Mouse (Mus musculus) liver, postnatal 0 days (tissue): ENCODE data around the gene Itsn2. TPM values are rescaled to one million over a fixed set of nuclear protein-coding genes. Genes with fewer than 3 reads are reported as not detected.

Experiments
- ATAC-seq: fragments of 200-750 bp; cut with Nextera tagmentation; 2 replicates; pipeline ENCODE4 v1.8.0; 2017; ENCODE audit warnings: mild to moderate bottlenecking, moderate library complexity
- DNase-seq: peaks from one replicate; pipeline ENCODE4 v3.0.0-alpha.2; 2016
- H3K27ac ChIP-seq: fragments of 300-500 bp; sonication (generic); 2 replicates; pipeline ENCODE4 v1.5.1; 2014; ENCODE audit warnings: antibody characterized with exemption, moderate library complexity, mild to moderate bottlenecking, low read depth
- H3K27me3 ChIP-seq: fragments of 300-500 bp; sonication (generic); 2 replicates; pipeline ENCODE4 v1.6.1; 2014; ENCODE audit warnings: low read length, control low read depth, mixed read lengths; ENCODE audit not compliant: insufficient read depth
- H3K36me3 ChIP-seq: fragments of 300-500 bp; sonication (generic); replicated peaks from 2 replicates; pipeline ENCODE4 v1.6.1; 2014; ENCODE audit warnings: mild to moderate bottlenecking, control low read depth, low read length, moderate library complexity, mixed read lengths; ENCODE audit not compliant: insufficient read depth
- H3K4me1 ChIP-seq: fragments of 300-500 bp; sonication (generic); 2 replicates; pipeline ENCODE4 v1.6.1; 2014; ENCODE audit warnings: antibody characterized with exemption, mild to moderate bottlenecking, control low read depth; ENCODE audit not compliant: insufficient read depth
- H3K4me2 ChIP-seq: fragments of 300-500 bp; sonication (generic); 2 replicates; pipeline ENCODE4 v1.6.1; 2014; ENCODE audit warnings: low read depth, mild to moderate bottlenecking, low read length, moderate library complexity, mixed read lengths
- H3K4me3 ChIP-seq: fragments of 300-500 bp; sonication (generic); 2 replicates; pipeline ENCODE4 v1.5.1; 2014; ENCODE audit warnings: low read depth, low read length
- H3K9ac ChIP-seq: fragments of 300-500 bp; sonication (generic); replicated peaks from 2 replicates; pipeline ENCODE4 v1.6.1; 2014; ENCODE audit warnings: mild to moderate bottlenecking, moderate library complexity
- H3K9me3 ChIP-seq: fragments of 300-500 bp; sonication (generic); 2 replicates; pipeline ENCODE4 v1.6.1; 2016; ENCODE audit warnings: mild to moderate bottlenecking, control low read depth, low read length, mixed read lengths
- CTCF ChIP-seq: sonication (generic); IDR thresholded peaks from 2 replicates; pipeline ENCODE4 v1.5.1; 2016; ENCODE audit warnings: antibody characterized with exemption, low read depth
- EP300 ChIP-seq: IDR thresholded peaks from 2 replicates; pipeline ENCODE4 v1.6.1; 2016; ENCODE audit warnings: antibody characterized with exemption, low read depth, mild to moderate bottlenecking
- WGBS: fragments of 180-500 bp; shearing (Covaris S2); extraction: QIAGEN DNeasy Blood & Tissue Kit; methylation state at CpG from one replicate; pipeline ENCODE4 v1.1.7; 2014; ENCODE audit not compliant: insufficient replicate concordance; 5-methylcytosine and 5-hydroxymethylcytosine counted together
- polyA plus RNA-seq: library from polyadenylated mRNA; unstranded; fragments of >200 nt; fragmentation: Nextera tagmentation; extraction: Ambion mirVana; gene quantifications from 2 replicates; pipeline ENCODE4 v1.2.1, GENCODE M21; 2015

Gene Itsn2
- polyA plus RNA-seq, 1 experiment from 2014 or later: 17.5 TPM

DNA sequence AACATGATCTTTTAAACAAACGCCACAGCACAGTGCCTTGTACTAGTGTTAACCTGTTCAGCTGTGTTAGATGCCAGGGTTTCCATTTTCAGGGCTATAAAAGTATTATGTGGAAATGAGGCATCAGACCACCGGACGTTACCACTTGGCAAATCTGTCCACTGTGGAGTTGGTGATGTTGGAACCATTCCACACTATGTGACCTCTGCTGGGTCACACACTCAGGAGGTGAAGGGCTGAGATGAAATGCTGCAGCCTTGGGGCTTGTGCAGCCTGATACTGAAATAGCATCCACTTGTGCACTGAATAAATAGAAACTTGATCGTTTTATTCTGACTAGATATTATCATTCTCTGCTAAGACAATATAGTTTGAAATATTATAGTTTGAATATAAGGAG, 120.9 kb downstream of the Itsn2 start:
- no peak overlapping the region for H3K4me2 ChIP-seq
- H3K4me1 ChIP-seq: peaks cover 3% of the 10 kb centered on the region; the same call in 1 of the 2 replicates
- no peak overlapping the region for H3K4me3 ChIP-seq
- H3K27ac ChIP-seq: no peak overlapping the region
- no peaks in the 10 kb centered on the region for H3K27me3 ChIP-seq
- ATAC-seq (no peak), DNase-seq (no peak)
- H3K9me3 ChIP-seq: no peaks in the 10 kb centered on the region
- no peak overlapping the region for H3K9ac ChIP-seq
- 77% methylated on average over 4 of the region's 4 CpGs for whole genome bisulfite sequencing
- TF ChIP-seq CTCF: no peak
- TF ChIP-seq EP300: no peak
- peaks cover 34% of the 10 kb centered on the region for H3K36me3 ChIP-seq

DNA sequence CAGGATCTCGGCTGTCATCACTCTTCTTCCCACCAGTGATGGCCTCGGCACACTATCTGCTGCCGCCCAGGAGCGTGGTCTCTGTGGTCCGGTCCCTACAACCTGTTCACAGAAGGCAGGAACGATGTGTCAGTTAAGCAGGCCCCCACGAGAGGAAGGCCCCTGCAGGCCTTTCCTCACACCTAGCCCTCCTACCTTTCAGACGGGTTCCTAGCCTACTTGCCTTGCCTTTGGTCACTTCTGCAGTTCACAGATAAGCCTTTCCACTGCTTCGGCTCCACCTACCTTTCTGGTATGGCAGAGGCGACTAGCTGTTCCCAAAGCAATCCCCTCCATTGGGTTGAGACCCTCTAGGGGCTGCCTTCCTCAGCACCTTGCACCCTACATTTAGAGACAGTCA, 123.2 kb downstream of the Itsn2 start:
- no peak overlapping the region for H3K27ac ChIP-seq
- no peak overlapping the region for H3K4me3 ChIP-seq
- H3K4me1 ChIP-seq: peaks cover 11% of the 10 kb centered on the region
- TF ChIP-seq EP300 (no peak), CTCF (no peak)
- ATAC-seq: no peak
- no peaks in the 10 kb centered on the region for H3K27me3 ChIP-seq
- H3K9ac ChIP-seq: no peak overlapping the region
- 65% methylated on average over 10 of the region's 10 CpGs for whole genome bisulfite sequencing
- no peaks in the 10 kb centered on the region for H3K9me3 ChIP-seq
- peaks cover 19% of the 10 kb centered on the region for H3K36me3 ChIP-seq
- H3K4me2 ChIP-seq: no peak overlapping the region
- DNase-seq: peak; percentile 14

DNA sequence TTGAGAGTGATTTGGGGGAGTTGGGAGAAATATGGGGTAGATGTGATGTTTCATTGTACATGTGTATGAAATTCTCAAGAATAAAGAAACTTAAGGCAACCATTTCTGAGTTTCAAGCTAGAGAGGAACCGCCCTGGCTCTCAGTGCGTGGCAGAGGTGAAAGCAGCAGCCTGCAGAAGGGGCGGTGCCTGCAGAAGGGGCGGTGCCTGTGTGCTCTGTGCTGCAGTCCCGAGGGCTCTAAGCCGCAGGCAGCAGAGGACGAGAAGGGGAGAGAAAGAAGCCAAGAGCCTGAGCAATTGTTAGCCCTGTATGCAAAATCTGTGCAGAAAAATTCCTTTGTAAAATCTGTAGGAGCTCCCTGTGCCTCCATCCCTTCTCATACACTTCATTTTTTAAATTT, 125.0 kb downstream of the Itsn2 start:
- Histone ChIP-seq H3K9me3 (no peaks in the 10 kb centered on the region), H3K9ac (no peak overlapping the region), H3K4me2 (peak overlapping the region; percentile 15), H3K27ac (no peak overlapping the region), H3K4me3 (no peak overlapping the region), H3K27me3 (no peaks in the 10 kb centered on the region), H3K4me1 (peaks cover 11% of the 10 kb centered on the region), H3K36me3 (peaks cover 16% of the 10 kb centered on the region)
- TF ChIP-seq CTCF: no peak
- no peak for TF ChIP-seq EP300
- DNase-seq (peak; percentile 74), ATAC-seq (peak; percentile 76)
- 6% methylated on average over 7 of the region's 7 CpGs for WGBS

DNA sequence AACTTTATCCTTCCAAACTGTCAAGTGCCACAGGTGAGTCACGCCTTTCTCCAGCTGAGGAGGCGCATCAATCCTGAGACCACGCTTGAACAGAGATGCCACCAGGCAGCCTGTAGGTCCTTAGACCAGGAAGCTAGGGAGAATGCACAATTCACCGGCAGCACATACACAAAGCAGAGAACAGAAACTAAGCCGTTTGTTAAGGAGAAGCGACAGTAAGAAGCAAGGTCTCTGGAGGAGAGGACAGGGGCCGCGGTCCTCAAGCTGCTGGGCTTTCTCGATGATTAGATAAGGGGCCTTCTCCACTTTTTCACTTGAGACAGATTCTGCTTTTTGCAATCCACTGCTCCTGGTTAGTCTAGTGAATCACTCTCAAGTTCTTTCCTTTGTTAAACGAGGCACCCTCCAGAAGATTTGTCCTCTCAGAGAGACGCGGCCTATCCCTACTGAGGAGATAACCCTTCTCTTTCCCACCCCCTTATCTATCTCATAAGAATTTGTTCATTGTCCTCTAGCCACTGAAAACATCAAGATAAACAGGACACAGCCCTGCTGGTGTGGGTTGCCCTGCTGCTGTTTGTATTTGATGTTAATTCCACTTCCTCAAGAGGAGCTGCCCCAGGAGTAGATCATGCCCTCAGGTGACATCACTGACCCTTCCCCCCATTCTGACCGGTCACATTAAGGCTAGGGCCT, 126.8 kb downstream of the Itsn2 start:
- ATAC-seq: no peak
- Histone ChIP-seq H3K9ac (peak overlapping the region; percentile 26; the same call in 1 of the 2 replicates), H3K4me3 (no peak overlapping the region), H3K4me2 (peak overlapping the region; percentile 48), H3K4me1 (peaks cover 11% of the 10 kb centered on the region), H3K27me3 (no peaks in the 10 kb centered on the region), H3K36me3 (peaks cover 3% of the 10 kb centered on the region; the same call in 1 of the 2 replicates), H3K27ac (no peak overlapping the region), H3K9me3 (no peaks in the 10 kb centered on the region)
- TF ChIP-seq EP300: no peak
- no peak for TF ChIP-seq CTCF
- WGBS: 48% methylated on average over 13 of the region's 13 CpGs
- no peak for DNase-seq

DNA sequence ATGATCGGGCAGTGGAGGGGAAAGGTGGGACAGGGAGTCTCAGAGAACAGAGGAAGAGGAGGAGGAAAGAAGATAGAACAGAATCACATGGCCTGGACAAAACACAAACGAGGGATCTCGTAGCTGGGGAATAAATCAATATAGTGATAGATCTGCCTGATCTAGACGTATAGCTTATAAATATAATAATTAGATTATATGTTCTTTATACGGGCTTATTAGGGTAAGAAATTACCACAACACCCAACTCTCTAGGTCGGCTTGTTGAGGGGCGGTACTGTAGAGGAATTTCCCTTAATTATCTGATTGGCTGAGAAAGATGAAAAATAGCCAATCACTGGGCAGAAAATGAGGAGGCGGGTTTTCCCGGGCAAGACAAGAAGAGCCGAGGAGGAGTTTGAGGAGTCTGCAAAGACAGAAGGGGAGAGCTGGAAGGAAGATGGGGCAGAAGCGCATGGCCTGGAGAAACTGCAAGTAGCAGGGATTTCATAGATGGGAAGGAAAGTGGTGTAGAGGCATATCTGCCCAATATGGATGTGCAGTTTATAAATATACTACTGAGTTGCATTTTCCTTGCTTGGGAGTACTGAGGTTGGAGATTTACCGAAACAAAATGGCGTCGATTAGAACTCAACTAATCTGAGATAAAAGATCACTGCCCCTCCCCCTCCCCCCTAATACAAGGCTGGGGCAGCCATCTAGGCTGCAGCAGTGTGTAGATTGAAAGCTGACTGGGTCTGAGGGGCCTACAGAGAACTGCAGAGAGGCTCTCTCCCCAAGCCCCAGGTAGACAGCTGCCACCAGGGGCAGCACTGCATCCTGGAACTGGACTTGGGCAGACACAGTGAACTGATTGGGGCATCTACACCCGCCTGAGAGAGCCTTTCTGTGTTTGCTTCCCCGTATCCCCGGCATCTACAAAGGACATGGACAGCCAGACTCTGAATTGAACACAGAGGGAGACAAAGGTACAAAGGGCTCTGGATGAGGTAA, 127.6 kb downstream of the Itsn2 start:
- ATAC-seq: peak; percentile 72
- Histone ChIP-seq H3K4me3 (no peak overlapping the region), H3K9me3 (no peaks in the 10 kb centered on the region), H3K4me1 (peaks cover 11% of the 10 kb centered on the region), H3K36me3 (no peaks in the 10 kb centered on the region), H3K27me3 (no peaks in the 10 kb centered on the region), H3K27ac (no peak overlapping the region), H3K4me2 (peak overlapping the region; percentile 48), H3K9ac (peak overlapping the region; percentile 26; the same call in 1 of the 2 replicates)
- DNase-seq: peak; percentile 43
- WGBS: 58% methylated on average over 17 of the region's 17 CpGs
- TF ChIP-seq CTCF: peak; percentile 51
- TF ChIP-seq EP300: no peak

DNA sequence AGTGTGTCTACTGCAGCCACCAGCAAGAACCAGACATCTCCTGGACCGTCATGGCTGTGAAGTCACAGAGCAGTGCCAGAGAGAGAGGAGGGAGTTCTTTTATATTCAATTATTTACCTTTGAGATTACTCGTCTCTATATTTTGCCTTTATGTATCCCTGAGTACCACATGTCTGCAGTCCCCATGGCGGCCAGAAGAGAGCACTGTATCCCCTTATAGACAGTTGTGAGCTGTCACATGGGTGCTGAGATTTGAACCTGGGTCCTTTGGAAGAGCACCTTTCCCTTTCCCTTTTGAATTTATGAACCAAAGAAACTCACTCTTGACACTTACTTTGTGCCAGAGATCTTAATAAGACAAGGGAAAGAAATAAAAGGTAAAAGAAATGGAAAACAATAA, 136.7 kb downstream of the Itsn2 start:
- H3K4me1 ChIP-seq: no peaks in the 10 kb centered on the region
- no peak overlapping the region for H3K9ac ChIP-seq
- no peak overlapping the region for H3K27ac ChIP-seq
- TF ChIP-seq EP300 (no peak), CTCF (peak; percentile 37)
- ATAC-seq (no peak), DNase-seq (no peak)
- H3K27me3 ChIP-seq: no peaks in the 10 kb centered on the region
- no peak overlapping the region for H3K4me2 ChIP-seq
- 86% methylated on average over 3 of the region's 3 CpGs for WGBS
- no peak overlapping the region for H3K4me3 ChIP-seq
- H3K9me3 ChIP-seq: no peaks in the 10 kb centered on the region
- no peaks in the 10 kb centered on the region for H3K36me3 ChIP-seq
